In genomic region chr5:25498821-25499422, GRCm38 (mm10) we compare ENCODE assay signal across 8 mouse cellular contexts. TPM values are rescaled to one million over a fixed set of nuclear protein-coding genes. Genes with fewer than 3 reads are reported as not detected.
DNase-seq lines count a peak whose midpoint lies in the region; ATAC-seq lines count a peak whose summit lies in the region.

No protein-coding gene starts in this region.

- no peaks in the 10 kb centered on the region for H3K27me3 ChIP-seq in embryonic facial prominence, embryonic 10.5 days (replicated peaks; ENCODE audit: low read depth, poor library complexity, severe bottlenecking)
- no peaks in the 10 kb centered on the region for H3K27me3 ChIP-seq in heart, embryonic 11.5 days (ENCODE audit: control insufficient read depth, insufficient read depth, low read length)

- H3K9ac ChIP-seq in heart, embryonic 11.5 days (ENCODE audit: low read depth, low read length), result peak overlapping the region; percentile 98

- H3K4me2 ChIP-seq in heart, embryonic 11.5 days, result peak overlapping the region; percentile 83

- no peaks in the 10 kb centered on the region for H3K36me3 ChIP-seq in embryonic facial prominence, embryonic 10.5 days (replicated peaks)
- H3K36me3 ChIP-seq in heart, embryonic 11.5 days (ENCODE audit: control insufficient read depth, insufficient read depth, low read length), result no peaks in the 10 kb centered on the region

- peak overlapping the region; percentile 97 for H3K27ac ChIP-seq in embryonic facial prominence, embryonic 10.5 days (replicated peaks)
- H3K27ac ChIP-seq in heart, embryonic 11.5 days (ENCODE audit: low read depth, low read length), result peak overlapping the region; percentile 100

- H3K4me3 ChIP-seq in embryonic facial prominence, embryonic 10.5 days, result peak overlapping the region; percentile 94
- peak overlapping the region; percentile 97 for H3K4me3 ChIP-seq in heart, embryonic 11.5 days (ENCODE audit: low read depth, low read length)

- WGBS in embryonic facial prominence, embryonic 10.5 days, result 4% methylated on average over 76 of the region's 87 CpGs
- WGBS in heart, embryonic 11.5 days (ENCODE audit: insufficient replicate concordance), result under 1% methylated on average over 40 of the region's 87 CpGs

- peaks cover 16% of the 10 kb centered on the region for H3K4me1 ChIP-seq in embryonic facial prominence, embryonic 10.5 days
- peaks cover 10% of the 10 kb centered on the region; the same call in 1 of the 2 replicates for H3K4me1 ChIP-seq in heart, embryonic 11.5 days (ENCODE audit: control insufficient read depth, insufficient read depth, low read length)

- peak; percentile 83 for ATAC-seq in heart, embryonic 11.5 days (replicated peaks; ENCODE audit: insufficient number of reproducible peaks, low FRiP score, low TSS enrichment)

- no peaks in the 10 kb centered on the region for H3K9me3 ChIP-seq in embryonic facial prominence, embryonic 10.5 days
- no peaks in the 10 kb centered on the region for H3K9me3 ChIP-seq in heart, embryonic 11.5 days (replicated peaks; ENCODE audit: control insufficient read depth, low read length)

- DNase-seq in 3T3-L1 (ENCODE audit: low read depth, low spot score) (peak; percentile 81), MEL-GATA-1-ER (ENCODE audit: extremely low read depth, low read depth) (peak; percentile 69)
- DNase-seq in embryonic facial prominence, embryonic 10.5 days (ENCODE audit: low spot score), result peak; percentile 88
- peak; percentile 90 for DNase-seq in kidney, postnatal 14 days
- DNase-seq in lung, postnatal 25 days (ENCODE audit: low spot score), result peak; percentile 67
- DNase-seq in right cerebral cortex, postnatal 4 days, result peak; percentile 69
- no peak for DNase-seq in T-cell, adult 2 months (ENCODE audit: low spot score)

RNA-seq across cellular contexts. Expression of gene Kmt2c, which starts 0.3 kb away (rescaled TPM):
- 11.8 and 11.9 TPM in 2 replicates for polyA plus RNA-seq in embryonic facial prominence, embryonic 10.5 days (2016; fragmentation: Nextera tagmentation; extraction: Ambion mirVana)
- polyA plus RNA-seq in heart, embryonic 11.5 days (2014; fragmentation: Nextera tagmentation; extraction: Ambion mirVana), result 9.8 and 12.9 TPM in 2 replicates

RNA-seq across cellular contexts. Expression of gene Cct8l1, which starts 16.9 kb away (rescaled TPM):
- polyA plus RNA-seq in embryonic facial prominence, embryonic 10.5 days (2016; fragmentation: Nextera tagmentation; extraction: Ambion mirVana), result 0.07 and 0.08 TPM in 2 replicates
- not detected in 2 replicates for polyA plus RNA-seq in heart, embryonic 11.5 days (2014; fragmentation: Nextera tagmentation; extraction: Ambion mirVana)
